Mouse (Mus musculus) forebrain, embryonic 14.5 days (tissue): ENCODE data around the gene Trim46. TPM values are rescaled to one million over a fixed set of nuclear protein-coding genes. Genes with fewer than 3 reads are reported as not detected.

ENCODE experiments used
- ATAC-seq: fragments of 200-750 bp; cut with Nextera tagmentation; 2 replicates; pipeline ENCODE4 v1.8.0; 2017; ENCODE audit warnings: mild to moderate bottlenecking, moderate library complexity
- DNase-seq: peaks from one replicate; pipeline ENCODE4 v3.0.0-alpha.2; 2015; ENCODE audit warnings: low spot score
- H3K27ac ChIP-seq: fragments of 300-500 bp; sonication (generic); 2 replicates; pipeline ENCODE4 v1.5.1; 2014; ENCODE audit warnings: low read depth, mild to moderate bottlenecking, control low read depth, low read length, moderate library complexity
- H3K27me3 ChIP-seq: fragments of 300-500 bp; sonication (generic); replicated peaks from 2 replicates; pipeline ENCODE4 v1.6.1; 2014; ENCODE audit warnings: low read length, control low read depth, mixed read lengths; ENCODE audit not compliant: control insufficient read depth, insufficient read depth
- H3K36me3 ChIP-seq: fragments of 300-500 bp; sonication (generic); 2 replicates; pipeline ENCODE4 v1.6.1; 2014; ENCODE audit warnings: low read length, control low read depth; ENCODE audit not compliant: control insufficient read depth, insufficient read depth
- H3K4me1 ChIP-seq: fragments of 300-500 bp; sonication (generic); 2 replicates; pipeline ENCODE4 v1.6.1; 2014; ENCODE audit warnings: antibody characterized with exemption, low read length, control low read depth; ENCODE audit not compliant: control insufficient read depth, insufficient read depth
- H3K4me2 ChIP-seq: fragments of 300-500 bp; sonication (generic); 2 replicates; pipeline ENCODE4 v1.6.1; 2014; ENCODE audit warnings: mild to moderate bottlenecking, control low read depth, low read length
- H3K4me3 ChIP-seq: fragments of 300-500 bp; sonication (generic); 2 replicates; pipeline ENCODE4 v1.5.1; 2014; ENCODE audit warnings: low read depth, low read length, control low read depth
- H3K9ac ChIP-seq: fragments of 300-500 bp; sonication (generic); 2 replicates; pipeline ENCODE4 v1.6.1; 2014; ENCODE audit warnings: mild to moderate bottlenecking, low read length, control low read depth, moderate library complexity
- H3K9me3 ChIP-seq: fragments of 300-500 bp; sonication (generic); replicated peaks from 2 replicates; pipeline ENCODE4 v1.6.1; 2016; ENCODE audit warnings: low read length, control low read depth, mixed read lengths; ENCODE audit not compliant: control insufficient read depth
- WGBS: fragments of 180-500 bp; shearing (Covaris S2); extraction: QIAGEN DNeasy Blood & Tissue Kit; methylation state at CpG from one replicate; pipeline ENCODE4 v1.1.7; 2014; 5-methylcytosine and 5-hydroxymethylcytosine counted together
- polyA plus RNA-seq: library from polyadenylated mRNA; unstranded; fragments of >200 nt; fragmentation: Nextera tagmentation; extraction: Ambion mirVana; gene quantifications from 2 replicates; pipeline ENCODE4 v1.2.1, GENCODE M21; 2014

The Trim46 gene
- polyA plus RNA-seq, 1 experiment from 2014 or later: 34.0 TPM

DNA sequence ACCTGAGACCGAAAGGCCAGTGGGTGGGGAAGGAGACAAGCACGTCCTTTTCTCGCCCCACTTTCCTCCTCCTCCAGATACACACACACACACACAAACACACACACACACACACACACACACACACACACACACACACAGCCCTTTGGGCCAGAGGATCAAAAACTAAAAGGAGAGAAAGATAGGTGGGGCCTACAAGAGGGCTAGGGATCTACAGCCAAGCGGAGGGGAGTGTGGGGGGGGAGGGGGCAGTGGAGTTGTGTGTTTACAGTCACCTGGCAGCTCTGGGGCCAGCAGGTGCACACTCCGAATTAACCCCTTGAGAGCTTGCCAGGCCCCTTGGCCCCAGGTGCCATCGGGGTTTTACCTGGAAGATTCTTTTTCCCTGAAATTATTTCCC lies 13.5 kb downstream of the Trim46 start:
- Histone ChIP-seq H3K27ac (no peak overlapping the region), H3K27me3 (no peaks in the 10 kb centered on the region), H3K36me3 (peaks cover 50% of the 10 kb centered on the region), H3K4me3 (no peak overlapping the region), H3K4me2 (no peak overlapping the region), H3K9ac (no peak overlapping the region), H3K9me3 (no peaks in the 10 kb centered on the region), H3K4me1 (0 out of 2 replicates have a peak, but pooled peaks cover 8% of the 10 kb centered on the region)
- ATAC-seq (no peak), DNase-seq (no peak)
- WGBS: 83% methylated on average over 6 of the region's 6 CpGs

DNA sequence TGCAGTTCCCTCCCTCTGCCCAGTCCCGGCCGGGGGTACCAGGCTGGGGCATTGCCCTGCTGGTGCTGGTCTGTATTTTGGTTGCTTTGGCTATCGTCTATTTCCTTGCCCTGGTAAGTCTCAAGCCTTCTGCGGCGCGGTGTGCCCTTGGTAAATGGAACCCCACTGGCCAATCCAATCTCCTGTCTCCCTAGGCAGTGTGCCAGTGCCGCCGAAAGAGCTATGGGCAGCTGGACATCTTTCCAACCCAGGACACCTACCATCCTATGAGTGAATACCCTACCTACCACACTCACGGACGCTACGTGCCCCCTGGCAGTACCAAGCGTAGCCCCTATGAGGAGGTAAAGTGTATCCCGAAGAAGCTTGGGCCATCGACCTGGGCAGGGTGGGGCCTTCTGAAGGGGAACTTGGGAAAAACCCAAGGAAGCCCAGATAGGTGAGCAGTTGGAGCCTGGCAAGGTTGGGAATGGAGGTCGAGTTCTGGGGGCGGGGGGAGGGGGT lies 14.3 kb downstream of the Trim46 start:
- H3K9me3 ChIP-seq: no peaks in the 10 kb centered on the region
- no peak for ATAC-seq
- H3K36me3 ChIP-seq: peaks cover 42% of the 10 kb centered on the region
- no peak overlapping the region for H3K4me3 ChIP-seq
- no peak for DNase-seq
- no peak overlapping the region for H3K27ac ChIP-seq
- 79% methylated on average over 16 of the region's 16 CpGs for WGBS
- peaks cover 8% of the 10 kb centered on the region; the same call in 1 of the 2 replicates for H3K4me1 ChIP-seq
- no peak overlapping the region for H3K9ac ChIP-seq
- no peaks in the 10 kb centered on the region for H3K27me3 ChIP-seq
- H3K4me2 ChIP-seq: no peak overlapping the region

DNA sequence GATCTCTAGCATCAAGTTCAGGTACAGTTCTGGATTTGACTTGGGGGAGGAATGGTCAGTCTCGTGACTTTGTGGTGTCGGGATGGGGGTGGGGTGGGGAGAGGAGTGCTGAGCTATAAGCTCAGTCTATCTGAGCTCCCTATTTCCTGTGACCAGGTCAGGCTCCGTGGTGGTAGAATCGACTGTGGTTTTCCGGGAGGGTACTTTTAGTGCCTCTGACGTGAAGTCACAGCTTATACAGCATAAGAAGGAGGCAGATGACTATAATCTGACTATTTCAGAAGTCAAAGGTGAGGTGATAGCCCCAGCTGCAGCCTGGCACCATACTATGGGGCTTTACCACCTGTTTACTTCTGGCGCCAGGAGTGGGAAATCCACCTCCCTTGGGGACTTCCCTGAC lies 14.8 kb downstream of the Trim46 start:
- DNase-seq: no peak

DNA sequence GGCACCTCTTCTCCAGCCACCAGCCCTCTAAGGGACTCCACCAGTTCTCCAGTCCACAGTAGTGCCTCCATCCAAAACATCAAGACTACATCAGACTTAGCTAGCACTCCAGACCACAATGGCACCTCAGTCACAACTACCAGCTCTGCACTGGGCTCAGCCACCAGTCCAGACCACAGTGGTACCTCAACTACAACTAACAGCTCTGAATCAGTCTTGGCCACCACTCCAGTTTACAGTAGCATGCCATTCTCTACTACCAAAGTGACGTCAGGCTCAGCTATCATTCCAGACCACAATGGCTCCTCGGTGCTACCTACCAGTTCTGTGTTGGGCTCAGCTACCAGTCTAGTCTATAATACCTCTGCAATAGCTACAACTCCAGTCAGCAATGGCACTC lies 15.5 kb downstream of the Trim46 start:
- no peaks in the 10 kb centered on the region for H3K9me3 ChIP-seq
- H3K27me3 ChIP-seq: no peaks in the 10 kb centered on the region
- ATAC-seq (no peak), DNase-seq (no peak)
- no peak overlapping the region for H3K9ac ChIP-seq
- peaks cover 32% of the 10 kb centered on the region for H3K36me3 ChIP-seq
- H3K4me2 ChIP-seq: no peak overlapping the region
- WGBS: 88% methylated on average over 2 of the region's 2 CpGs
- H3K27ac ChIP-seq: no peak overlapping the region
- no peak overlapping the region for H3K4me3 ChIP-seq
- H3K4me1 ChIP-seq: peaks cover 21% of the 10 kb centered on the region

More for the DNA sequence above, 14.8 kb downstream of the Trim46 start:
- Histone ChIP-seq H3K9ac (no peak overlapping the region), H3K4me1 (peaks cover 13% of the 10 kb centered on the region), H3K9me3 (no peaks in the 10 kb centered on the region), H3K27me3 (no peaks in the 10 kb centered on the region), H3K4me3 (no peak overlapping the region), H3K27ac (no peak overlapping the region), H3K4me2 (no peak overlapping the region), H3K36me3 (peaks cover 40% of the 10 kb centered on the region)
- WGBS: 83% methylated on average over 7 of the region's 7 CpGs
- no peak for ATAC-seq

DNA sequence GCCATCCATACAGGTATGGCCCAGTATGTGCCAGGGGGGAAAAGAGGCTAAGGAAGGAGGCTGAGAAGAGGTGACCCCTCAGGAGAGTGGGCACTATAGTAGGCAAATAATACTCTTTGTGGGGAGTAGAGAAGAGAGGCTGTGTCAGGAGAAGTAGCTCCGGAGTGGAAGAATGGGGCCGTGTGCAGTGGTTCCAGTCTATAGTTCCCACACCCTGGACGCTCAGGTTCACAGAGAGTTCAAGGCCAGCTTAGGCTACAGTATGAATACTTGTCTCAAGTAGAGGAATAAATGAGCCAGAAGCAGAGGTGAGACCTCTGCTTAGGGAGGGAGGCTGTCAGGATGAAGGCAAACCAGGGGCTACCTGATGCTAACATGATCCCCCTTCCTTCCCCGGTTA lies 16.8 kb downstream of the Trim46 start:
- Histone ChIP-seq H3K9ac (no peak overlapping the region), H3K4me3 (no peak overlapping the region), H3K9me3 (no peaks in the 10 kb centered on the region), H3K27ac (no peak overlapping the region), H3K4me1 (peaks cover 33% of the 10 kb centered on the region), H3K27me3 (no peaks in the 10 kb centered on the region), H3K4me2 (no peak overlapping the region; the same call in 1 of the 2 replicates), H3K36me3 (peaks cover 20% of the 10 kb centered on the region)
- WGBS: 54% methylated on average over 4 of the region's 4 CpGs
- no peak for ATAC-seq
- no peak for DNase-seq

DNA sequence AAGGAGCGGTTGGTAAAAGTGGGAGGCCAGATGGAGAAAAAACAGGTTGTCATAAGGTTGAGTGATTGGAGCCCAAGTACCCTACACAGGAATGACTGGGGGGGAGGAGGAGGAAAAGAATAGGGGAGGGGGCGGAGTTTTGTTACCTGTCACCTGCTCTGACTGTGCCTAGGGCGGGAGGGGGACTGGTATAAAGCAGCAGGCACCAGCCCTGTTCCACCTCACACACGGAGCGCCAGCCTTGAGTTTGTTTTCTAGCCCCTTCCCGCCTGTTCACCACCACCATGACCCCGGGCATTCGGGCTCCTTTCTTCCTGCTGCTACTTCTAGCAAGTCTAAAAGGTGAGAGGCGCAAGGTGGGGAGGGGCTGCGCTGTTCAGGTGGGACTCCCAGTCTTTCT lies 17.3 kb downstream of the Trim46 start, which contains the start of gene Muc1:
Gene Muc1, plus strand, starts transcription at position 222 of the 400 bp plus-strand sequence.
- Histone ChIP-seq H3K27ac (peak within 1 kb of the TSS; percentile 94), H3K4me2 (peak within 1 kb of the TSS; percentile 72), H3K36me3 (peaks cover 20% of the 10 kb centered on the region), H3K27me3 (no peaks in the 10 kb centered on the region), H3K4me3 (peak within 1 kb of the TSS; percentile 62), H3K9ac (peak within 1 kb of the TSS; percentile 85; the same call in 1 of the 2 replicates), H3K9me3 (no peaks in the 10 kb centered on the region), H3K4me1 (peaks cover 38% of the 10 kb centered on the region)
- ATAC-seq (no peak), DNase-seq (no peak)
- 36% methylated on average over 10 of the region's 10 CpGs for WGBS

DNA sequence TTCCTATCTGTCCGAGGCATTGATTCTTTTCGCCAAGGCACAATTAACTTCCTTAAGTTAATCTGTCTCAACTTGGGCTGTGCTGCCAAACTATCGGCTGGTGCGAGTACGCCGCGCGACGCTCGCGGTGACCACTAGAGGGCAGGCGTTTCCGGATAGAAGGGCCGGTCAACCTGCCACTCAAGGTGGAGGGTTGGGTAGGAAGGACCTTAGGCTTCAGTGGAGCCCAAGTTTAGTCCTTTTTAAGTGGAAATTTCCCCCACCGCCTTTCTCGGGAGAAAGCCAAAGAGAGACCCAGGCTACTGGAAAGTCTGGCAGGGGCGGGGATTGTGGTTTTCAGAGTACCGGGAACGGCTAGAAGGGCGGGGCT lies 17.9 kb downstream of the Trim46 start:
- Histone ChIP-seq H3K27ac (peak overlapping the region; percentile 94), H3K36me3 (peaks cover 20% of the 10 kb centered on the region), H3K4me2 (peak overlapping the region; percentile 72), H3K9ac (peak overlapping the region; percentile 85; the same call in 1 of the 2 replicates), H3K4me1 (peaks cover 43% of the 10 kb centered on the region), H3K9me3 (no peaks in the 10 kb centered on the region), H3K27me3 (no peaks in the 10 kb centered on the region), H3K4me3 (peak overlapping the region; percentile 62)
- under 1% methylated on average over 20 of the region's 20 CpGs for WGBS
- ATAC-seq: peak; percentile 37
- peak; percentile 90 for DNase-seq

DNA sequence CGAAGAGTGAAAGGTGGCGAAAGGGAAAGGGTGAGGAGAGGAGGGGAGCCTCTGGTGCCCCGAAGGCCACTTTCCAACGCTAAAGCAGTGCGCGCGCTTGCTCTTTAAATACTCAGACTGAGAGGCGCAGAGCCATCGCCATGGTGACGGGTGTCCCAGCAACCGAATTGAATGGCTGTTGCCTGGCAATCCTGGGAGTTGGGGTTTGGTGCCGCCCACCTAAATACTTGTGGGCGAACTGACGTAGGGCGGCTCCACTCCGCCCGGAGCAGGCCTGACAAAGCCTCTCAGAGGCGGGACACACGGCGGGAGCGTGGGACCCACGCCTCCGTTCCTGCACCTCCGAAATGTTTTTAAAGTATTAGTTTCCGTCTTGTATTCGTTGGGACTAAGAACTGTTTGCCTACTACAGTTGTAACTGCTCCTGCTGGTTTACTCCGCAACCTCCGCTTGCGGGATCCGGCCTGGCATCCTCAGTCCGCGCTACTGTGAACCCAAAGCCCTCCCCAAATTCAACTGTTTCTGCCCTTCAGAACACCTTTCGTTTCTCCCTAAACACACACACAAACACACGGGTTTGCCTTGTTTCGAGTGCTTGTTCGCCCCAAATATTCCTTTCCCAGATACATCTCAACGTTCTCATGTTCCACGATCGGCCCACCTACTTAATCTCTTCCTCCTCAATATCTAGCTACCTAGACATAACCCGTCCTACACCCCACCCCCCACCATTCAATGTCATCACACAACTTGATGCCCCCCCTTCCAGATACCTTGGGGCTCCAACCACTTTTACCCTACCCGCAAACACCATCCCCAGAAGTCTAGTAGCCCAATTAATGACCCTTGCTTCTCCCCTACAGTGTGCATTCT lies 18.6 kb downstream of the Trim46 start:
- DNase-seq (peak; percentile 99), ATAC-seq (peak; percentile 85)
- peak overlapping the region; percentile 85 for H3K9ac ChIP-seq
- peak overlapping the region; percentile 62 for H3K4me3 ChIP-seq
- peaks cover 21% of the 10 kb centered on the region for H3K36me3 ChIP-seq
- H3K9me3 ChIP-seq: no peaks in the 10 kb centered on the region
- under 1% methylated on average over 41 of the region's 41 CpGs for WGBS
- H3K27me3 ChIP-seq: no peaks in the 10 kb centered on the region
- H3K4me2 ChIP-seq: peak overlapping the region; percentile 72
- peak overlapping the region; percentile 94 for H3K27ac ChIP-seq
- H3K4me1 ChIP-seq: peaks cover 45% of the 10 kb centered on the region

DNA sequence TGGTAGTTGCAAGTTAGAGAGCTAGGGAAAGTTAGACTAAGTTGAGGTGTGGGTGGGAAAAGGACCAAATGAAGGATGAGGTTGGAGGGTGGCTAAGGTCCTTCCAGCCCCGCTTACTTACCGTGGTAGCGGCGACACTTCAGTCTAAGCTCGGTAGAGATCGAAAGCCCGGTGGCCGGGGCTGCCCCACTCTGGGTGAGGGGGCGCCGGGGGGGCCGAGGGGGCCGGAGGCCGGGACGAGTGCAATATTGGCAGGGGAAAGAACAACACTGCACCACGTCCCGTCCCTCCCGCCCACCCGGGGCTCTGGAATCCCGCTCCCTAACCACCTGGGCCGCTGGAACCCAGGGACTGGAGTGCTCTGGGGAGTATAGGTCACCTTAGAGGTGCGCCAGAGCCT lies 19.2 kb downstream of the Trim46 start, which contains the start of gene Mtx1:
Gene Mtx1, minus strand, starts transcription at position 189 of the 400 bp plus-strand sequence.
- peak within 1 kb of the TSS; percentile 94 for H3K27ac ChIP-seq
- peak within 1 kb of the TSS; percentile 72 for H3K4me2 ChIP-seq
- H3K36me3 ChIP-seq: peaks cover 27% of the 10 kb centered on the region
- H3K27me3 ChIP-seq: no peaks in the 10 kb centered on the region
- peak within 1 kb of the TSS; percentile 62 for H3K4me3 ChIP-seq
- H3K9me3 ChIP-seq: no peaks in the 10 kb centered on the region
- peak within 1 kb of the TSS; percentile 85 for H3K9ac ChIP-seq
- no peak for DNase-seq
- WGBS: under 1% methylated on average over 21 of the region's 21 CpGs
- H3K4me1 ChIP-seq: peaks cover 45% of the 10 kb centered on the region
- ATAC-seq: no peak; the same call in 1 of the 2 replicates
